Mouse (Mus musculus) small intestine, adult 2 months (tissue): ENCODE data around the gene Cpeb3. TPM values are rescaled to one million over a fixed set of nuclear protein-coding genes. Genes with fewer than 3 reads are reported as not detected.
"Not testable (repeated sequence)": the region's sequence is repeated elsewhere in the genome, so short reads cannot be mapped to it uniquely, and the experiment has no call there.

Experiments used
- H3K27ac ChIP-seq: fragments of 200-500 bp; 2 replicates; pipeline ENCODE4 v1.5.1; 2012; ENCODE audit warnings: low read depth, low read length, control low read depth, inconsistent platforms; ENCODE audit not compliant: insufficient read depth
- H3K27me3 ChIP-seq: fragments of 200-500 bp; 2 replicates; pipeline ENCODE4 v1.6.1; 2012; ENCODE audit warnings: mild to moderate bottlenecking, moderate library complexity, low read length, inconsistent platforms; ENCODE audit not compliant: control insufficient read depth, insufficient read depth
- H3K36me3 ChIP-seq: fragments of 200-500 bp; 2 replicates; pipeline ENCODE4 v1.6.1; 2012; ENCODE audit warnings: mild to moderate bottlenecking, low read length, control low read depth, inconsistent platforms; ENCODE audit not compliant: control insufficient read depth, insufficient read depth
- H3K4me1 ChIP-seq: fragments of 200-500 bp; 2 replicates; pipeline ENCODE4 v1.6.1; 2012; ENCODE audit warnings: low read length, inconsistent platforms, mixed read lengths; ENCODE audit not compliant: control insufficient read depth, insufficient read depth, insufficient read length
- H3K4me3 ChIP-seq: fragments of 200-500 bp; 2 replicates; pipeline ENCODE4 v1.5.1; 2012; ENCODE audit warnings: low read depth, mild to moderate bottlenecking, control low read depth, inconsistent platforms, low read length, moderate library complexity
- CTCF ChIP-seq: fragments of 200-500 bp; IDR thresholded peaks from 2 replicates; pipeline ENCODE4 v1.5.1; 2012; ENCODE audit warnings: low read depth, mild to moderate bottlenecking, control low read depth, inconsistent platforms, low read length, moderate library complexity, mixed read lengths; ENCODE audit not compliant: insufficient replicate concordance, insufficient read length; ENCODE audit errors: extremely low read depth
- POLR2A ChIP-seq: fragments of 200-500 bp; IDR thresholded peaks from 2 replicates; pipeline ENCODE4 v1.6.1; 2012; ENCODE audit warnings: low read depth, mild to moderate bottlenecking, control low read depth, inconsistent platforms, low read length, moderate library complexity
- WGBS: fragments of 180-500 bp; shearing (Covaris S2); methylation state at CpG from one replicate; pipeline ENCODE4 v1.1.7; 2018; 5-methylcytosine and 5-hydroxymethylcytosine counted together
- polyA plus RNA-seq: library from polyadenylated mRNA; depleted of rRNA; stranded (reverse); fragments of >200 nt; gene quantifications from 2 replicates; pipeline ENCODE4 v1.2.3, GENCODE M21; 2012

Gene Cpeb3
- polyA plus RNA-seq, 1 experiment = 9.1 TPM

DNA sequence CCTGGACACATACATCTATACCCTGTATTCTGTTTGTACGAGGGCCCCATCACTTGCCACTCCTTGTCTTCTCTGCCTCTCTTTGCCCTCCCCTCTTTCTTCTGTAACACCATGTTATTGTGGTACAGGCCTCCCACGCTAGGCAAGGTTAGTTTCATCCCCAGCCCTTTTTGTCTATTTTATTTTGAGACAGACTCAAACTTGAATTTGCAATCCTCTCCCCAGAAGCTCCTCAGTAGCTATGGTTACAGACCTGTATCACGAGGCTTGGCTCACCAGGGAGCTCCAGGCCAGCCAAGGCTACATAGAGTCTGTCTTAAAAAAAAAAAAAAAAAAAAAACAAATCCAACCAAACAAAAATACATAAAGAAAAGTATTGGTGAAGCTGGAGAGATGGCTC is 123.9 kb downstream of the Cpeb3 start:
- H3K27ac ChIP-seq = no peak overlapping the region
- WGBS = 76% methylated on average over 3 of the region's 3 CpGs
- no peak for TF ChIP-seq CTCF
- TF ChIP-seq POLR2A = no peak
- peaks cover 3% of the 10 kb centered on the region; the same call in 1 of the 2 replicates for H3K36me3 ChIP-seq
- H3K27me3 ChIP-seq = no peaks in the 10 kb centered on the region
- H3K4me3 ChIP-seq = no peak overlapping the region
- H3K4me1 ChIP-seq = no peaks in the 10 kb centered on the region

DNA sequence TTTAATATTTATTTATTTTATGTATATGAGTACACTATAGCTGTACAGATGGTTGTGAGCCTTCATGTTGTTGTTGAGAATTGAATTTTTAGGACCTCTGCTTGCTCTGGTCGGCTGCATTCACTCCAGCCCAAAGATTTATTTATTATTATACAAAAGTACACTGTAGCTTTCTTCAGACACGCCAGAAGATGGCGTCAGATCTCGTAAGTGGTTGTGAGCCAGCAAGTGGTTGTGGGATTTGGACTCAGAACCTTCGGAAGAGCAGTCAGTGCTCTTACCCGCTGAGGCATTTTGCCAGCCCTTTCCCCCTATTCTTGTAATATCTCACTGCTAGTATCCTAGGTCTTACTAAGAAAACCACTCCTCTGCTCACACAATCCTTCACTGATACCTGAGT is 126.9 kb downstream of the Cpeb3 start:
- Histone ChIP-seq H3K4me1 (no peaks in the 10 kb centered on the region; the same call in 1 of the 2 replicates), H3K27me3 (no peaks in the 10 kb centered on the region), H3K27ac (no peak overlapping the region), H3K4me3 (no peak overlapping the region), H3K36me3 (no peaks in the 10 kb centered on the region)
- no peak for TF ChIP-seq POLR2A
- no peak for TF ChIP-seq CTCF
- 56% methylated on average over 6 of the region's 6 CpGs for WGBS

DNA sequence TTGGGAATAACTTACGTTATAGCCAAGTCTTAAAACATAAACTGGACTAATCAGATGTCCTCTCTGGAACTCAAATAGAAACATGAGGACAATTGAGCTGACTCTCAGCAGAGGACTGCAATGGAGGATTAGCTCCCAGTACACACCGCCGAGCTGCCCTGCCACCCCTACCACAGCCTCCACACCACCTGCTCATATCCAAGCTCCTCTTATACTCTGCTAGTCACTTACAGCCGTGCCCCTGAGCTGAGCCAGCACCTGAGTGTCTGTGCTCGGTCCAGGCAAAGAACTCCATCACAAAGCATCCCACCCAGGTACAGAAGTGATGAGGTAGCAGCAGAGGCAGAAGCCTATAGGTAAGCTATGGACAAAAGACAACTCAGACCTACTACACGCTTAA is 129.2 kb downstream of the Cpeb3 start:
- 81% methylated on average over 6 of the region's 6 CpGs for WGBS
- Histone ChIP-seq H3K4me3 (no peak overlapping the region), H3K27ac (no peak overlapping the region), H3K4me1 (no peaks in the 10 kb centered on the region; the same call in 1 of the 2 replicates), H3K27me3 (no peaks in the 10 kb centered on the region), H3K36me3 (no peaks in the 10 kb centered on the region)
- TF ChIP-seq CTCF (no peak), POLR2A (no peak)

DNA sequence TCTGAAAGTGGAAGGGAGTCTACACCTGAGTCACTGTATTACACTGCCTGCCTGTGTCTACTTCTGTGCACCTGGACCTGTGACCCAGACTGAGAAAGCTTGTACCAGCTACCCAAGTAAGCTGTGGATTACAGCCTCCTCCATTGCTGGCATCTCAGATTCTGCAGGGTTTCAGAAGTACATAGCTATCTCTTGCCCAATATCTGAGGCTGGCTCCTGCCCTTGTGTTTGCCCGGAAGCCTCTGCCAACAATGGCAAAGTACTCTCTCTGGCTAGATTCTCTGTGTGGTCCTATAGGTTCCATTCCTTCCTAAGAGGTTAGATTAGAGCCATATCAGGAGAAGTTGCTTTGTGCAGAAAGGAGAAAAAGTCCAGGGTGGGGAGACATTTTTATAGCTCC is 129.8 kb downstream of the Cpeb3 start:
- WGBS = 76% methylated on average over 1 of the region's 1 CpGs
- no peak for TF ChIP-seq POLR2A
- TF ChIP-seq CTCF = no peak
- Histone ChIP-seq H3K27me3 (no peaks in the 10 kb centered on the region), H3K36me3 (no peaks in the 10 kb centered on the region), H3K4me3 (no peak overlapping the region), H3K27ac (no peak overlapping the region), H3K4me1 (no peaks in the 10 kb centered on the region; the same call in 1 of the 2 replicates)

DNA sequence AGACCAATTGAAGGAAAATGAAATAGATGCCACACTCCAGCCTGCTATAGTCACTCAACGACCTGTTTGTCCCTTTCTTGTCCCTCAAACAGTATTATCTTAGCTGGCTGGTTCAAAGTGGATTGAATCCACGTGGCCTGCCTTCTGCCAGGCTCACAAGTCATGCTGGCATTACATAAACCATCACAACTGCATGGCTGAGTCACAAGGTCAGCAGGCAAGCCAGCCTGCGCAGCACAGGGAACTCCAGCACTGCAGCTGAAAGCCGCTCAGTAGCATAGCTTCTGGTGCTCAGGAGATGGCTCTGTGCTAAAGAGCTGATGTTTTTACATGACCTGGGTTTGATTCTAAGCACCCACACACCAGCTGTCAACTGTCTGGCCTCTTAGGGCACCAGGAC is 130.3 kb downstream of the Cpeb3 start:
- no peak for TF ChIP-seq CTCF
- no peak for TF ChIP-seq POLR2A
- no peak overlapping the region for H3K27ac ChIP-seq

DNA sequence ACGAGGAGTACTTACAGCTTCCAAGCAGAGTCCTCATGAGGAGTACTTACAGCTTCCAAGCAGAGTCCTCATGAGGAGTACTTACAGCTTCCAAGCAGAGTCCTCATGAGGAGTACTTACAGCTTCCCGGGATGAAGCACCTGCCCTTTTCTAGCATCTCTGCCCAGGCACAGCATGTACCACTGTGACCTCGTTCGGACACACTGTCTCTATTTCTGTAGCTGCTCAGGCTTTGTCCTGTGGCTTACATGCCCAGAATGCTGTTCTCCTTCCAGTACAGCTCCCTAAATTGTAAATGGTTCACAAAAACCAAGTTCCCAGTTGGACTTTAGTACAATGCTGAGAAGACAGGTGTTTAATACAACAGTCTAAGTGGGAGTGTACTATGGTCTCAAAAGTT is 131.1 kb downstream of the Cpeb3 start:
- H3K4me3 ChIP-seq, H3K4me1 ChIP-seq, H3K27ac ChIP-seq, H3K27me3 ChIP-seq, H3K36me3 ChIP-seq: not testable (repeated sequence)
- WGBS = 86% methylated on average over 4 of the region's 4 CpGs

More for the DNA sequence above, 130.3 kb downstream of the Cpeb3 start:
- Histone ChIP-seq H3K36me3 (no peaks in the 10 kb centered on the region), H3K4me3 (no peak overlapping the region), H3K4me1 (no peaks in the 10 kb centered on the region; the same call in 1 of the 2 replicates), H3K27me3 (no peaks in the 10 kb centered on the region)
- 40% methylated on average over 4 of the region's 4 CpGs for WGBS

DNA sequence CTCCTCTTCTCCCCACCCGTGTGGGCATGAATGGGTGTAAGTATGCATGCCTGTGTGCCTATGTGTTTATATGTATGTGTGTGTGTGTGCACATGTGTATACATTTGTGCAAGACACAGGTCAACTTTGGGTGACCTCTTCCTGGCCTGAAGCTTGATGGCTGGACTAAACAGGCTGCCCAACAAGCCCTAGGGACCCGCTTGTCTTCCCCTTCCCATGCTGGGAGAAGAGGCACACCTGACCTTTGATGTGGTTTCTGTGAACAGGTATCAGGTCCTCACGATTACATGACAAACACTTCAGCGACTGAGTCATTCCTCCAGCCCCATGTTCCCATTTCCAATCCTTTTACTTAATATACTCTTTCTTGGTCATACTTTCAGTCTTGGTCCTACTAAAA is 131.8 kb downstream of the Cpeb3 start:
- Histone ChIP-seq H3K27ac (no peak overlapping the region), H3K36me3 (no peaks in the 10 kb centered on the region), H3K27me3 (no peaks in the 10 kb centered on the region), H3K4me3 (no peak overlapping the region), H3K4me1 (no peaks in the 10 kb centered on the region; the same call in 1 of the 2 replicates)
- TF ChIP-seq POLR2A (no peak), CTCF (no peak)
- WGBS = 78% methylated on average over 4 of the region's 4 CpGs

DNA sequence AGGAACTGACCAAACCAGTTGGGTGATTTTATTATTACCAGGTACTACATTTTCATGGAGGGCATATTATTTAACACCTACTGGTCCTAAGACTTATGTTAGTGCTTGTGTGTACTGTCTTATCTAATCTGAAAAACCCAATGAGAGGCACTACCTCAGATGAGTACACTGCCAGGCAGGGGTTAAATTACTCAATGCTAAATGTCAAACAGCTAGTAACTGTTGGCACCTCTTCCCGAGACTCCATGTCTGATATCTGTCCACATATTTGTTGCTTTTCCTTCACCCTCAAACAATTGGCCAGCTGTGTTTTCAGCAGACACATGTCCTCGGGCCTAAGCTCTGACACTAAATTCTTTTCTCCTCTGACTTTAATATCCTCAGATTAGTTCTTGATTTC is 132.3 kb downstream of the Cpeb3 start:
- 30% methylated on average over 2 of the region's 2 CpGs for WGBS
- Histone ChIP-seq H3K36me3 (no peaks in the 10 kb centered on the region), H3K27ac (no peak overlapping the region)

More for the DNA sequence above, 132.3 kb downstream of the Cpeb3 start:
- no peaks in the 10 kb centered on the region; the same call in 1 of the 2 replicates for H3K4me1 ChIP-seq
- H3K27me3 ChIP-seq = no peaks in the 10 kb centered on the region
- no peak overlapping the region for H3K4me3 ChIP-seq
- TF ChIP-seq POLR2A (no peak), CTCF (no peak)
